Mouse (Mus musculus): Measurements from ENCODE around the gene Nbeal2.

The Nbeal2 gene

GRCm38 (mm10) chr9:110644295-110644694 is 9.7 kb downstream of the Nbeal2 start:
- no peak for DNase-seq

- DNase-seq, result peak; percentile 70
These were observed 10.2 kb downstream of the Nbeal2 start for GRCm38 (mm10) chr9:110643787-110644186.

- peak; percentile 49 for DNase-seq
These were observed 11.0 kb downstream of the Nbeal2 start for GRCm38 (mm10) chr9:110642812-110643524.

- no peak for DNase-seq
These were observed 13.0 kb downstream of the Nbeal2 start for GRCm38 (mm10) chr9:110641006-110641405.

- no peak for DNase-seq
These were observed 15.3 kb downstream of the Nbeal2 start for GRCm38 (mm10) chr9:110638611-110639021.

- DNase-seq, result peak; percentile 89
These were observed 18.7 kb downstream of the Nbeal2 start for GRCm38 (mm10) chr9:110635225-110635624.

- DNase-seq, result no peak
These were observed 20.1 kb downstream of the Nbeal2 start for GRCm38 (mm10) chr9:110633882-110634281.

- DNase-seq, result no peak
These were observed 21.3 kb downstream of the Nbeal2 start for GRCm38 (mm10) chr9:110632671-110633070.

- no peak for DNase-seq
These were observed 22.2 kb downstream of the Nbeal2 start for GRCm38 (mm10) chr9:110631651-110632275.

- DNase-seq, result peak; percentile 56
These were observed 22.8 kb downstream of the Nbeal2 start for GRCm38 (mm10) chr9:110631191-110631590.

- DNase-seq, result peak; percentile 65
These were observed 23.8 kb downstream of the Nbeal2 start for GRCm38 (mm10) chr9:110630171-110630570.

GRCm38 (mm10) chr9:110625350-110625908 is 28.5 kb downstream of the Nbeal2 start:
- DNase-seq, result no peak

GRCm38 (mm10) chr9:110624361-110625166 is 29.4 kb downstream of the Nbeal2 start, which contains the start of gene Nradd:
Gene Nradd, minus strand, starts transcription at chr9:110624452.
- DNase-seq, result peak; percentile 94

- no peak for DNase-seq
These were observed 30.4 kb downstream of the Nbeal2 start for GRCm38 (mm10) chr9:110623416-110624195.

- DNase-seq, result no peak
These were observed 31.2 kb downstream of the Nbeal2 start for GRCm38 (mm10) chr9:110622621-110623219.

- no peak for DNase-seq
These were observed 33.3 kb downstream of the Nbeal2 start for GRCm38 (mm10) chr9:110620685-110621084.

GRCm38 (mm10) chr9:110620180-110620579 is 33.8 kb downstream of the Nbeal2 start:
- no peak for DNase-seq

GRCm38 (mm10) chr9:110617081-110617480 is 36.9 kb downstream of the Nbeal2 start:
- no peak for DNase-seq

- no peak for DNase-seq
These were observed 42.5 kb downstream of the Nbeal2 start for GRCm38 (mm10) chr9:110611471-110611870.

GRCm38 (mm10) chr9:110583521-110583920 is 70.4 kb downstream of the Nbeal2 start:
- no peak for DNase-seq

- no peak for DNase-seq
These were observed 71.8 kb downstream of the Nbeal2 start for GRCm38 (mm10) chr9:110582161-110582560.

Measured in kidney, postnatal 14 days (tissue).